Mouse (Mus musculus): ENCODE measurements at regions not wholly inside any gene's neighbourhood (a gene's known extent, or its start where the extent isn't known, plus 50 kb on each side); places are given as distances from the start of the nearest gene placed in this dataset.

- WGBS, result 55% methylated on average over 5 of the region's 5 CpGs
- Histone ChIP-seq H3K27me3 (ENCODE audit: control insufficient read depth, insufficient read depth, low read length) (no peaks in the 10 kb centered on the region), H3K4me3 (replicated peaks; ENCODE audit: insufficient read depth, low read depth, low read length) (no peak overlapping the region), H3K27ac (ENCODE audit: insufficient read depth, low read length) (no peak overlapping the region), H3K4me1 (ENCODE audit: control insufficient read depth, insufficient read depth, low read length) (no peaks in the 10 kb centered on the region)
- no peak for TF ChIP-seq POLR2A (IDR thresholded peaks at IDR 0.05; ENCODE audit: borderline replicate concordance, insufficient read depth, low read length)
- TF ChIP-seq CTCF (IDR thresholded peaks at IDR 0.05; ENCODE audit: borderline replicate concordance, insufficient read depth, low read depth, low read length), result no peak
- no peak for DNase-seq
Observed at GRCm38 (mm10) chr5:45266914-45267313, 183.1 kb downstream of the Qdpr start.

- no peak for DNase-seq
- TF ChIP-seq POLR2A (IDR thresholded peaks at IDR 0.05; ENCODE audit: borderline replicate concordance, insufficient read depth, low read length), result no peak
- TF ChIP-seq CTCF (IDR thresholded peaks at IDR 0.05; ENCODE audit: borderline replicate concordance, insufficient read depth, low read depth, low read length), result no peak
- Histone ChIP-seq H3K27ac (ENCODE audit: insufficient read depth, low read length) (no peak overlapping the region), H3K27me3 (ENCODE audit: control insufficient read depth, insufficient read depth, low read length) (no peaks in the 10 kb centered on the region), H3K4me1 (ENCODE audit: control insufficient read depth, insufficient read depth, low read length) (no peaks in the 10 kb centered on the region), H3K4me3 (replicated peaks; ENCODE audit: insufficient read depth, low read depth, low read length) (no peak overlapping the region)
- WGBS, result 94% methylated on average over 1 of the region's 1 CpGs
Observed at GRCm38 (mm10) chr5:45258486-45258885, 191.6 kb downstream of the Qdpr start.

GRCm38 (mm10) chr5:45256256-45256999 is 193.6 kb downstream of the Qdpr start:
- 44% methylated on average over 9 of the region's 9 CpGs for WGBS
- TF ChIP-seq CTCF (IDR thresholded peaks at IDR 0.05; ENCODE audit: borderline replicate concordance, insufficient read depth, low read depth, low read length), result no peak
- no peak for TF ChIP-seq POLR2A (IDR thresholded peaks at IDR 0.05; ENCODE audit: borderline replicate concordance, insufficient read depth, low read length)

GRCm38 (mm10) chr5:45231856-45232255 is 218.2 kb downstream of the Qdpr start:
- Histone ChIP-seq H3K27me3 (ENCODE audit: control insufficient read depth, insufficient read depth, low read length) (no peaks in the 10 kb centered on the region), H3K4me3 (replicated peaks; ENCODE audit: insufficient read depth, low read depth, low read length) (no peak overlapping the region), H3K27ac (ENCODE audit: insufficient read depth, low read length) (no peak overlapping the region), H3K4me1 (ENCODE audit: control insufficient read depth, insufficient read depth, low read length) (no peaks in the 10 kb centered on the region)
- no peak for DNase-seq
- no peak for TF ChIP-seq CTCF (IDR thresholded peaks at IDR 0.05; ENCODE audit: borderline replicate concordance, insufficient read depth, low read depth, low read length)
- TF ChIP-seq POLR2A (IDR thresholded peaks at IDR 0.05; ENCODE audit: borderline replicate concordance, insufficient read depth, low read length), result no peak
- WGBS, result 70% methylated on average over 4 of the region's 4 CpGs

More at GRCm38 (mm10) chr5:45256256-45256999, 193.6 kb downstream of the Qdpr start:
- Histone ChIP-seq H3K4me3 (replicated peaks; ENCODE audit: insufficient read depth, low read depth, low read length) (no peak overlapping the region), H3K27ac (ENCODE audit: insufficient read depth, low read length) (no peak overlapping the region), H3K4me1 (ENCODE audit: control insufficient read depth, insufficient read depth, low read length) (no peaks in the 10 kb centered on the region), H3K27me3 (ENCODE audit: control insufficient read depth, insufficient read depth, low read length) (no peaks in the 10 kb centered on the region)
- DNase-seq, result no peak

- no peak for DNase-seq
- Histone ChIP-seq H3K27ac (ENCODE audit: insufficient read depth, low read length) (no peak overlapping the region), H3K27me3 (ENCODE audit: control insufficient read depth, insufficient read depth, low read length) (no peaks in the 10 kb centered on the region), H3K4me3 (replicated peaks; ENCODE audit: insufficient read depth, low read depth, low read length) (no peak overlapping the region), H3K4me1 (ENCODE audit: control insufficient read depth, insufficient read depth, low read length) (no peaks in the 10 kb centered on the region)
- TF ChIP-seq POLR2A (IDR thresholded peaks at IDR 0.05; ENCODE audit: borderline replicate concordance, insufficient read depth, low read length), result no peak
- 31% methylated on average over 1 of the region's 1 CpGs for whole genome bisulfite sequencing
Observed at GRCm38 (mm10) chr5:45230097-45230496, 219.9 kb downstream of the Qdpr start.

GRCm38 (mm10) chr5:45229477-45229876 is 220.6 kb downstream of the Qdpr start:
- TF ChIP-seq POLR2A (IDR thresholded peaks at IDR 0.05; ENCODE audit: borderline replicate concordance, insufficient read depth, low read length), result no peak
- no peak for TF ChIP-seq CTCF (IDR thresholded peaks at IDR 0.05; ENCODE audit: borderline replicate concordance, insufficient read depth, low read depth, low read length)

GRCm38 (mm10) chr5:45228226-45228927 is 221.7 kb downstream of the Qdpr start:
- DNase-seq, result no peak
- H3K27me3 ChIP-seq (ENCODE audit: control insufficient read depth, insufficient read depth, low read length), result no peaks in the 10 kb centered on the region
- WGBS, result 52% methylated on average over 6 of the region's 6 CpGs
- H3K27ac ChIP-seq (ENCODE audit: insufficient read depth, low read length), result no peak overlapping the region
- TF ChIP-seq POLR2A (IDR thresholded peaks at IDR 0.05; ENCODE audit: borderline replicate concordance, insufficient read depth, low read length), result no peak
- TF ChIP-seq CTCF (IDR thresholded peaks at IDR 0.05; ENCODE audit: borderline replicate concordance, insufficient read depth, low read depth, low read length), result no peak
- no peaks in the 10 kb centered on the region for H3K4me1 ChIP-seq (ENCODE audit: control insufficient read depth, insufficient read depth, low read length)
- H3K4me3 ChIP-seq (replicated peaks; ENCODE audit: insufficient read depth, low read depth, low read length), result no peak overlapping the region

More at GRCm38 (mm10) chr5:45229477-45229876, 220.6 kb downstream of the Qdpr start:
- WGBS, result 68% methylated on average over 3 of the region's 3 CpGs
- Histone ChIP-seq H3K4me1 (ENCODE audit: control insufficient read depth, insufficient read depth, low read length) (no peaks in the 10 kb centered on the region), H3K27ac (ENCODE audit: insufficient read depth, low read length) (no peak overlapping the region), H3K27me3 (ENCODE audit: control insufficient read depth, insufficient read depth, low read length) (no peaks in the 10 kb centered on the region), H3K4me3 (replicated peaks; ENCODE audit: insufficient read depth, low read depth, low read length) (no peak overlapping the region)
- DNase-seq, result no peak
